Mouse (Mus musculus) urinary bladder, postnatal 0 days (tissue): ENCODE measurements around the gene Hand2. TPM values are rescaled to one million over a fixed set of nuclear protein-coding genes. Genes with fewer than 3 reads are reported as not detected.

ENCODE experiments used
- polyA plus RNA-seq: library from polyadenylated mRNA; unstranded; fragments of >200 nt; fragmentation: Nextera tagmentation; extraction: Ambion mirVana; gene quantifications from 2 replicates; pipeline ENCODE4 v1.2.1, GENCODE M21; 2015

Gene Hand2
- 14.9 and 17.1 TPM in 2 replicates for polyA plus RNA-seq

GRCm38 (mm10) chr8:57320851-57321743, at the start of gene Hand2:
Hand2 (plus strand) TSS chr8:57320983.

Other genes with a start within 250 kb of the Hand2 start
- 0.31 and 0.40 TPM in 2 replicates for gene Scrg1, start 134.9 kb downstream of the Hand2 start, polyA plus RNA-seq
- gene Sap30, start 166.9 kb downstream of the Hand2 start, polyA plus RNA-seq: 20.3 and 23.0 TPM in 2 replicates
- gene Hmgb2, start 190.9 kb downstream of the Hand2 start, polyA plus RNA-seq: 96.0 and 153 TPM in 2 replicates